Mouse (Mus musculus) megakaryocyte, adult 5-6 weeks (primary cell): ENCODE data around the gene Rnf157. TPM values are rescaled to one million over a fixed set of nuclear protein-coding genes. Genes with fewer than 3 reads are reported as not detected.
"Not testable (repeated sequence)": the region's sequence is repeated elsewhere in the genome, so short reads cannot be mapped to it uniquely, and the experiment has no call there.

Source experiments
- ATAC-seq: 2 replicates; pipeline ENCODE4 v1.8.0; 2016; ENCODE audit warnings: mild to moderate bottlenecking, inconsistent platforms; ENCODE audit not compliant: poor library complexity, severe bottlenecking
- total RNA-seq, 2 experiments: library from RNA; stranded (forward) in 1 of 2; stranded (reverse) in 1 of 2; fragments of 153-499, 151-499 nt in 1 of 2; fragments of 221-1000, 200-1000 nt in 1 of 2; gene quantifications; 2 replicates each; pipeline versions ENCODE4 v1.2.3 to v1.2.4; 2015 to 2017

Gene Rnf157
- total RNA-seq, 2 experiments from 2014 or later, result 5.7 to 6.2 TPM

DNA sequence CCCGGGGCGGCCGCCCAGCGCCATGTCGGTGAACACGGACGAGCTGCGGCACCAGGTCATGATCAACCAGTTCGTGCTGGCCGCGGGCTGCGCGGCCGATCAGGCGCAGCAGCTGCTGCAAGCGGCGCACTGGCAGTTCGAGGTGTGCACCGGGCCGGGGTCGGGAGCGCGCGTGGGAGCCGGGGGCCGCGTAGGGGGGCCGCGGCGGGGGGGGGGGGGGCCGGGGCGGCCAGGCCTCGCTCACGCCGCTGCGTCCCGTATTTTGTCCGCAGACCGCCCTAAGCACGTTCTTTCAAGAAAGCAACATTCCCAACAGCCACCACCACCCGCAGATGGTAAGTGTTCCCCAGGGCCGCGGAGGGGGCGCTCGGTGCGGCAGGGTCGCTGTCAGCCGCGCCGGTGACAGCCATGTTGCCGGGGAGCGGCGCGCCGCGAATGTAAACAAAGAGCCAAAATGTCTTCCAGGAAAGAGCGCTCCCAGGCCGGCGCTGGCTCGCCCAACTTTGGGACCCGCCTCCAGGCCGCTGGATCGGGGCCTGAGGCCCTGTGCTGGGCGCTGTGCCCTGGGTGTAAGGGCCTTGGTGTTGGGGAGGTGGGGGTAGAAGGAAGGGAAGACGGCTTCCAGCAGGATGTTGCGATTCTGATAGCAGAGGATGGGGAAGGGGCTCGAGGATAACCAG is 21.6 kb upstream of the Rnf157 start:
- ATAC-seq, result no peak

GRCm38 (mm10) chr11:116433356-116434286 is 20.8 kb upstream of the Rnf157 start, which contains the start of gene Ubald2:
Gene Ubald2 (plus strand): TSS chr11:116434094.
- ATAC-seq, result peak; percentile 87

- no peak for ATAC-seq
Observed at GRCm38 (mm10) chr11:116432593-116433355, 19.9 kb upstream of the Rnf157 start.

- no peak for ATAC-seq
Observed at GRCm38 (mm10) chr11:116432127-116432526, 19.3 kb upstream of the Rnf157 start.

DNA sequence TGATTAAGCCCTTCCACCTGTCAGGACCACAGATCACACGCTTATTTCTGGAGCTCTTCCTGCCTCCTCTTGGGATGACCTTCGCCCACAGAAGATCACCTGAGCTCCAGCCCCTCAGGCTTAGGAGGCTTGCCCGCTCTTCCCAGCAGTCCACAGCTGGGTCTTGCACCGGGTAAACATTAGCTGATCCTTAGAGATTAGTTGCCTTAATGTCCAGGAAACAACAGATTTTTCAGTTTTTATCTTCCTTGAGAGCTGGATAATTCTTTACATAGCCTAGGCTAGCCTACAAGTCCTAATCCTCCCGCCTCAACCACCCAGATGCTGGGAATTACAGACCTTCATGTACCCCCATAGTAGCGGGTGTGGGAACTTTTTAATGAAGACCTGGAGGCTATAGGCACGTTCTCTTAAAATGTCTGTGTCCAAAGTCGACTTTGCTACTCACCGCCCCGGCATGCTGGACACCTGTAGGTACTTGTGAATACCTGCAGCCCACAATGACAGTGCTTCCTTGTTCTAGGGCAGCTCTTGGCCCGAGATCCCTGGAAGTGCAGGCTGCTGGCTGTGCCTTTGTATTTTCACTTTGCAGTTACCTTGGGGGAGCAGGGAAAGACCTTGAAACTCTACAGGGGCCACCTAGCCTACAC is 18.7 kb upstream of the Rnf157 start:
- no peak for ATAC-seq

GRCm38 (mm10) chr11:116430723-116431427 is 18.0 kb upstream of the Rnf157 start:
- ATAC-seq, result no peak

DNA sequence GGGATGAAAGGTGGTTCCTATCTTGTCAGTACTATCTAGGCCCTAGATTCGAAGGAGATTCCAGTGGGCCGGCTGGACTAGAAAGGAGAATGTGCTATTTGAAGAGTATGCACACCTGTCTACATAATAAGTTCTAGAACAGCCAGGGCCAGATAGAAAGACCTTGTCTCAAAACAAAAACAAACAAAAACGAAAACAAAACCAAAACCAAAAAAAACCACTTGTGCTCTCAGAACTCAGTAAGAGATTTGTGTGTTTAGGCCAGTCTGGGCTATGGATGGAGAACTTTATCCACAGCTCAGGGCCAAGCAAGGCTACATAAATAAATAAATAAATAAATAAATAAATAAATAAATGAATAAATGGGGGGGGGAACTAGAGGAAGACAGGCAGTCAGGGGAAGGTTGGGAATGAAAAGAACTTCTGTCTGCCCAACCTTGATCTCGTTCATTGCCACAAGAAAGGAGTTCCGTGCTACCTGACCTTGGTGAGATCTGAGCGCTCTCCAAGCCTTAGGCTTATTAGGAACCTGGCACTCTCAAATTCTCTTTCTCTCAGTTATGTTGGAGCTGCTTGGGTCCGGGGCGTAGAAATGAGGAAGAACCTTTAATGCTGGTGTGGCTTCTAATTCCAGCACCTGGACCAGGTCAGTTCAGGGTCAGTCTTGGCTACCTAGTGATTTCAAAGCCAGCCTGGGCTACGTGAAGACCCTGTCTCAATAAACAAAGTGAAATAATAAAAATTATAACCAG is 17.2 kb upstream of the Rnf157 start:
- ATAC-seq, result no peak

- no peak for ATAC-seq
Observed at GRCm38 (mm10) chr11:116428872-116429859, 16.3 kb upstream of the Rnf157 start.

GRCm38 (mm10) chr11:116426852-116427575 is 14.2 kb upstream of the Rnf157 start:
- no peak for ATAC-seq

GRCm38 (mm10) chr11:116426328-116426727 is 13.5 kb upstream of the Rnf157 start:
- not testable (repeated sequence) for ATAC-seq

GRCm38 (mm10) chr11:116424621-116425407 is 12.0 kb upstream of the Rnf157 start:
- ATAC-seq, result no peak

DNA sequence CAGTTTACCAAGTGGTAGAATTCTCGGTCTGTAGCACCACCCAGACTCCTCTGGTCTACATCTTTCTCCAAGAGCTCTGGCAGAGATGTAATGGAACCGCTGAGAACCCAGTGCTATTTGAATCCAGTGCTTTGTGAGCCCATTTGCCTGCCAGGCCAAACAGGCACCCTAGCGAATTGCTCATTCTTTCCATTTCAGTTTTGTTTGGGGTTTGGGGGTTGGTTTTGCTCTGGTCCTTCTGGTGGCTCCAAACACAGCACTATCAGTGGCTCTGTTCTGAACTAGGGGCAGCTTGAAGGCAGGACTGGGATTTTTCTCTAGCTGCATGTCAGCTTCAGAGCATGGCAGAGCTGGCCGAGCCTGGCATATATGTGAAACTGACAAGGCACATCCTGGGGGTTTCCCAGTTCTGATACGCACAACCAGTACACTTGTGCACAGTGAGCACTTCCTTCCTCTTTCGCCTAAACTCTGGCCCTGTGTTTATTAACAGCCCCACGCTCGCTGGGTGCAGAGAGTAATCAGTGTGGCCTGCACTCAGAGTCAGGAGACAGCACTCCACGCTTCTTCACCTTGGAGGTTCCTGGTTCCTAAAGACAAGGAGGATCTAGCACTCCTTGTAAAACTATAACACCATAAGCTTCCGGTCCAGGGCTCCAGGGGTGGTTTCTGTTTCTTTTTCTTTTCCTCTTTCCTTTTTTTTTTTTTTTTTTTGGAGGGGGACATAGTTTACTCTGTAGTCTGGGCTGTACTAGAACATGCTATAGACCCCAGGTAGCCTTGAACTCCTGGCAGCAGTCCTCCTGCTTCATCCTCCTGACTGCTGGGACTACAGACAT is 11.2 kb upstream of the Rnf157 start:
- peak; percentile 95 for ATAC-seq

DNA sequence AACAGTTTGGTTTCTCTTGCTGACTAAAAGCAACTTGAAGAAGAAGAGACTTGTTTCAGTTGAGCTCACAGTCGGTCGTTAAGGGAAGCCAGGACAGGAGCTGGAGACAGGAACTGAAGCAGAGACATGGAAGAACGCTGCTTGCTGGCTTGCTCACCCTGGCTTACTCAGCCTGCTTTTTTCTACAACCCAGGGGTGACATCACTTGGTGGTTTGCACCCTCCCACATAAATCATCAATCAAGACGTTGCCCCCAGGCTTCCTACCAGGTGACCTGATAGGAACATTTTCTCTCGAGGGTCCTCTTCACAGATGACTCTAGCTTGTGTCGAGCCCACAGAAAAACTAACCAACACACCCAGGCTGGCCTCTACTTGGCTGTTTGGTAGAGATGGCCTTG is 10.4 kb upstream of the Rnf157 start:
- ATAC-seq, result no peak

- no peak for ATAC-seq
Observed at GRCm38 (mm10) chr11:116422562-116422961, 9.7 kb upstream of the Rnf157 start.

- no peak for ATAC-seq
Observed at GRCm38 (mm10) chr11:116421102-116421501, 8.3 kb upstream of the Rnf157 start.
